Mouse (Mus musculus) C2C12 (cell line): ENCODE measurements around the gene Gfod2. TPM values are rescaled to one million over a fixed set of nuclear protein-coding genes. Genes with fewer than 3 reads are reported as not detected.

Experiments
- H3K27me3 ChIP-seq: one replicate; pipeline ENCODE4 v1.6.1; 2011; ENCODE audit not compliant: control insufficient read depth, insufficient read depth, insufficient read length
- H3K36me3 ChIP-seq: one replicate; pipeline ENCODE4 v1.6.1; 2011; ENCODE audit not compliant: control insufficient read depth, insufficient read depth
- H3K4me3 ChIP-seq: one replicate; pipeline ENCODE4 v1.5.1; 2011; ENCODE audit warnings: mild to moderate bottlenecking, control low read depth; ENCODE audit not compliant: poor library complexity, insufficient read depth, severe bottlenecking
- H3K79me2 ChIP-seq: one replicate; pipeline ENCODE4 v1.6.1; 2011; ENCODE audit not compliant: control insufficient read depth, insufficient read depth
- H3K79me3 ChIP-seq: one replicate; pipeline ENCODE4 v1.6.1; 2011; ENCODE audit warnings: low read depth, control low read depth
- H3ac ChIP-seq: one replicate; pipeline ENCODE3; 2011; ENCODE audit warnings: low read depth; ENCODE audit not compliant: control insufficient read depth, insufficient read length
- CEBPB ChIP-seq: IDR thresholded peaks from one replicate; pipeline ENCODE4 v1.6.1; 2011; ENCODE audit warnings: low read depth, mild to moderate bottlenecking, control low read depth, moderate library complexity
- CTCF ChIP-seq: IDR thresholded peaks from one replicate; pipeline ENCODE4 v1.5.1; 2011; ENCODE audit not compliant: control insufficient read depth, insufficient read depth, insufficient read length
- FOSL1 ChIP-seq: IDR thresholded peaks from one replicate; pipeline ENCODE4 v1.8.0; 2011; ENCODE audit warnings: mild to moderate bottlenecking, low read length; ENCODE audit not compliant: poor library complexity, insufficient read depth, severe bottlenecking
- MAX ChIP-seq: IDR thresholded peaks from one replicate; pipeline ENCODE4 v1.6.1; 2011; ENCODE audit warnings: mild to moderate bottlenecking, control low read depth
- MYOD1 ChIP-seq: IDR thresholded peaks from one replicate; pipeline ENCODE4 v1.6.1; 2011; ENCODE audit warnings: low read depth; ENCODE audit not compliant: control insufficient read depth, insufficient read length
- MYOG ChIP-seq: IDR thresholded peaks from one replicate; pipeline ENCODE4 v1.6.1; 2011; ENCODE audit not compliant: control insufficient read depth, insufficient read length; ENCODE audit errors: extremely low read depth
- USF1 ChIP-seq: IDR thresholded peaks from one replicate; pipeline ENCODE4 v1.6.1; 2011; ENCODE audit warnings: low read depth, mild to moderate bottlenecking, control low read depth, moderate library complexity
- polyA plus RNA-seq: library from polyadenylated mRNA; unstranded; fragments of >200 nt; fragmentation: generic; extraction: Trizol; gene quantifications from one replicate; pipeline ENCODE4 v1.2.1, GENCODE M21; 2012; ENCODE audit warnings: missing spikeins

Gene Gfod2
- polyA plus RNA-seq, 1 experiment: 8.2 TPM

DNA sequence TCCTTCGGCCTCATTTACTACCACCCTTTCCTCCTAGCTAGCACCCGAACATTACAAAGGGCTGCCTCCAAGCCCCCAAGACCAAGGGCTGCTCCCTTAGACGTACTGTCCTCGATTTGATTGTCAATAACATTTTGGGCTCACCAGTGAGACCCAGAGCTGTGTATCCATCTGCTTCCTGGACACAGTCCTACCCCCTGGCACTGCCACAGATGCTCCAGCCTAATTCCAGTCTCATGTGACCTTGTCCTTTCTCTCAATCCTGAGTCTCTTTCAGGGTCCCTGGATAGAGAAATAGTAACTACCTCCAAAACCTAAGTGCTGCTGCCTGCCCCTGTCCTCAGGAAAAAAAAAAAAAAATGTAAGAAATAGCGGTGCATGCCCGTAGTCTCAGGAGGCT, 53.5 kb downstream of the Gfod2 start:
- peaks cover 30% of the 10 kb centered on the region for H3K79me2 ChIP-seq
- peaks cover 3% of the 10 kb centered on the region for H3K79me3 ChIP-seq

DNA sequence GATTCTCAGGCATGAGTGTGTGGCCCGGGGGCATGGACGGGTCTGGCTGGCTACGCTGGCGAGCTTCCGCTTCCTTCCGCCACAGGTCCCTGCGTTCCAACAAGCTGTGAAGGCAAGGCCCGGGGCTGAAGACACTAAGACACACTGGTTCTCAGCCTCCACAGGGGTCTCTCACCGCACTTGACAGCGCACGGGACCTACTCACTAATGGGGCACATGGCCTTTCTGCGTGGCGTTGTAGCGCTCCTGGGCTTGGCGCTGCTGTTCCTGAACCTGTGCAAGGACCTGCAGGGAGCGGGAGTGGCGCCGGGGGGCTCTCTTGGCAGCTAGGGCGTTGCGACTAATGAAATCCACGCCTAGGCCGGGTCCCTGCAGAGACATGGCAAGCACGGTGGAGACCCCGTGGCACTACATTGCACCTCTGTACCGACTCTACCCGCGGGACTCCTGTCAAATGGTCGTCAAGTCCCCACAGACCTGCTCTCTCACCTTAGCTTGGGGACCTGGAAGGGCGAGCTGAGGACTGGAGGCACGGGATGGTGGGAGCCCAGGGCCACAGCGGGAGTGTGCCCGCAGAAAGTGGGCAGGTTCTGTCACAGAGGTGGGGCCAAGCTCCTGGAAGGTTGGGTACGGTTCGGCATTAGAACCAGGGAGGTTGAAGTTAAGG, 54.2 kb downstream of the Gfod2 start:
- peaks cover 3% of the 10 kb centered on the region for H3K79me3 ChIP-seq
- no peak overlapping the region for H3K4me3 ChIP-seq
- peaks cover 32% of the 10 kb centered on the region for H3K79me2 ChIP-seq
- no peaks in the 10 kb centered on the region for H3K27me3 ChIP-seq
- no peaks in the 10 kb centered on the region for H3K36me3 ChIP-seq
- TF ChIP-seq FOSL1 (no peak), MYOD1 (no peak), CEBPB (no peak), USF1 (no peak), MAX (no peak), MYOG (no peak), CTCF (no peak)
- no peak overlapping the region for H3ac ChIP-seq

More for the DNA sequence above, 53.5 kb downstream of the Gfod2 start:
- no peak overlapping the region for H3ac ChIP-seq
- H3K36me3 ChIP-seq: no peaks in the 10 kb centered on the region
- H3K4me3 ChIP-seq: no peak overlapping the region
- TF ChIP-seq USF1 (no peak), MAX (no peak), FOSL1 (no peak), MYOD1 (no peak), MYOG (no peak), CTCF (no peak), CEBPB (no peak)
- no peaks in the 10 kb centered on the region for H3K27me3 ChIP-seq

- TF ChIP-seq CTCF (no peak), MAX (no peak), MYOD1 (no peak), FOSL1 (no peak), USF1 (no peak), CEBPB (no peak), MYOG (no peak)
- H3K36me3 ChIP-seq: peaks cover 8% of the 10 kb centered on the region
- H3K27me3 ChIP-seq: no peaks in the 10 kb centered on the region
- peaks cover 30% of the 10 kb centered on the region for H3K79me2 ChIP-seq
- no peak overlapping the region for H3K4me3 ChIP-seq
- H3K79me3 ChIP-seq: peaks cover 3% of the 10 kb centered on the region
- H3ac ChIP-seq: no peak overlapping the region
Observed at GRCm38 (mm10) chr8:105702731-105703415, 55.6 kb downstream of the Gfod2 start.

GRCm38 (mm10) chr8:105702001-105702401, 56.5 kb downstream of the Gfod2 start:
- TF ChIP-seq FOSL1 (no peak), MYOD1 (no peak), USF1 (no peak), MYOG (no peak), MAX (no peak), CEBPB (no peak), CTCF (no peak)
- Histone ChIP-seq H3K79me2 (peaks cover 22% of the 10 kb centered on the region), H3ac (no peak overlapping the region), H3K27me3 (no peaks in the 10 kb centered on the region), H3K4me3 (no peak overlapping the region), H3K36me3 (peaks cover 8% of the 10 kb centered on the region), H3K79me3 (peaks cover 2% of the 10 kb centered on the region)

- H3K27me3 ChIP-seq: no peaks in the 10 kb centered on the region
- H3K4me3 ChIP-seq: peak within 1 kb of the TSS; percentile 79
- peaks cover 2% of the 10 kb centered on the region for H3K79me3 ChIP-seq
- peak within 1 kb of the TSS; percentile 91 for H3ac ChIP-seq
- TF ChIP-seq CEBPB: no peak
- TF ChIP-seq FOSL1: no peak
- no peak for TF ChIP-seq MYOD1
- TF ChIP-seq CTCF: no peak
- peak; percentile 95 for TF ChIP-seq USF1
- H3K79me2 ChIP-seq: peaks cover 14% of the 10 kb centered on the region
- H3K36me3 ChIP-seq: peaks cover 8% of the 10 kb centered on the region
Observed at GRCm38 (mm10) chr8:105700966-105701824, 57.3 kb downstream of the Gfod2 start, which contains the start of the genes Acd and Pard6a. Gene Acd, minus strand, starts transcription at chr8:105701102. Gene Pard6a, plus strand, starts transcription at chr8:105701148.
